Mouse (Mus musculus) MEL (cell line): ENCODE data around the gene Afdn.
"Not testable (repeated sequence)": the region's sequence is repeated elsewhere in the genome, so short reads cannot be mapped to it uniquely, and the experiment has no call there.

Experiments
- BHLHE40 ChIP-seq: IDR thresholded peaks from 2 replicates; pipeline ENCODE4 v1.6.1; 2012; ENCODE audit warnings: low read depth, mild to moderate bottlenecking, inconsistent platforms, low read length, improper control_type of control experiment, borderline replicate concordance
- CTCF ChIP-seq, 3 experiments: IDR thresholded peaks in 2 of 3; conservative IDR thresholded peaks in 1 of 3; 2 replicates each; pipeline ENCODE4 v1.5.1; 2011 to 2012; ENCODE audit warnings: low read length in 3 of 3, low read depth in 2 of 3, mild to moderate bottlenecking in 2 of 3, improper control_type of control experiment in 1 of 3, inconsistent platforms in 1 of 3, mixed read lengths in 1 of 3, moderate library complexity in 1 of 3; ENCODE audit not compliant: control insufficient read depth in 1 of 3, insufficient read depth in 1 of 3, poor library complexity in 1 of 3, severe bottlenecking in 1 of 3
- E2F4 ChIP-seq: IDR thresholded peaks from 2 replicates; pipeline ENCODE4 v1.6.1; 2011; ENCODE audit warnings: low read depth, low read length, improper control_type of control experiment, borderline replicate concordance
- HCFC1 ChIP-seq: IDR thresholded peaks from 2 replicates; pipeline ENCODE4 v1.6.1; 2012; ENCODE audit warnings: low read depth, mild to moderate bottlenecking, inconsistent platforms, low read length, improper control_type of control experiment, moderate library complexity
- JUND ChIP-seq: IDR thresholded peaks from 2 replicates; pipeline ENCODE4 v1.6.1; 2011; ENCODE audit warnings: low read depth, mild to moderate bottlenecking, improper control_type of control experiment, low read length
- POLR2A ChIP-seq, 2 experiments: IDR thresholded peaks; 2 replicates each; pipeline ENCODE4 v1.6.1; 2011 to 2012; ENCODE audit warnings: low read length in 2 of 2, mild to moderate bottlenecking in 2 of 2, control low read depth in 1 of 2, improper control_type of control experiment in 1 of 2, low read depth in 1 of 2, moderate library complexity in 1 of 2; ENCODE audit not compliant: control insufficient read depth in 1 of 2, insufficient read depth in 1 of 2, poor library complexity in 1 of 2
- SMC3 ChIP-seq: IDR thresholded peaks from 2 replicates; pipeline ENCODE4 v1.6.1; 2011; ENCODE audit warnings: low read depth, low read length, improper control_type of control experiment
- ZC3H11A ChIP-seq: IDR thresholded peaks from 2 replicates; pipeline ENCODE4 v1.6.1; 2012; ENCODE audit warnings: low read depth, mild to moderate bottlenecking, inconsistent platforms, low read length, improper control_type of control experiment
- ZMIZ1 ChIP-seq: IDR thresholded peaks from 2 replicates; pipeline ENCODE4 v1.6.1; 2012; ENCODE audit warnings: low read depth, mild to moderate bottlenecking, inconsistent platforms, low read length, improper control_type of control experiment, moderate library complexity

GRCm38 (mm10) chr17:13764911-13765310 is 4.6 kb downstream of the Afdn start:
- not testable (repeated sequence) for TF ChIP-seq POLR2A (IDR thresholded peaks at IDR 0.05; ENCODE audit: control insufficient read depth in 1 of 2, insufficient read depth in 1 of 2, low read depth in 1 of 2, low read length in 2 of 2, poor library complexity in 1 of 2); BHLHE40; CTCF (IDR thresholded peaks at IDR 0.05 in 2 of 3, conservative IDR thresholded peaks at IDR 0.05 in 1 of 3; ENCODE audit: control insufficient read depth in 1 of 3, insufficient read depth in 1 of 3, low read depth in 2 of 3, low read length in 3 of 3, poor library complexity in 1 of 3, severe bottlenecking in 1 of 3); E2F4; ZC3H11A; SMC3; HCFC1; ZMIZ1; JUND
